Mouse (Mus musculus) embryonic facial prominence, embryonic 11.5 days (tissue): Measurements from ENCODE around the gene Ccnd1. TPM values are rescaled to one million over a fixed set of nuclear protein-coding genes. Genes with fewer than 3 reads are reported as not detected.

ENCODE experiments used
- ATAC-seq: fragments of 200-750 bp; cut with Nextera tagmentation; replicated peaks from 2 replicates; pipeline ENCODE4 v1.8.0; 2017; ENCODE audit warnings: low read depth; ENCODE audit not compliant: insufficient number of reproducible peaks, low FRiP score, low TSS enrichment
- DNase-seq: peaks from one replicate; pipeline ENCODE4 v3.0.0-alpha.2; 2015; ENCODE audit warnings: low spot score
- H3K27ac ChIP-seq: fragments of 300-500 bp; sonication (generic); replicated peaks from 2 replicates; pipeline ENCODE4 v1.5.1; 2014; ENCODE audit warnings: mild to moderate bottlenecking, low read depth, low read length, control low read depth
- H3K27me3 ChIP-seq: fragments of 300-500 bp; sonication (generic); 2 replicates; pipeline ENCODE4 v1.6.1; 2014; ENCODE audit warnings: mild to moderate bottlenecking, low read length, moderate library complexity, mixed read lengths; ENCODE audit not compliant: control insufficient read depth, insufficient read depth
- H3K36me3 ChIP-seq: fragments of 300-500 bp; sonication (generic); replicated peaks from 2 replicates; pipeline ENCODE4 v1.6.1; 2014; ENCODE audit warnings: low read depth, mild to moderate bottlenecking, low read length, moderate library complexity, mixed read lengths; ENCODE audit not compliant: control insufficient read depth, insufficient read depth
- H3K4me1 ChIP-seq: fragments of 300-500 bp; sonication (generic); 2 replicates; pipeline ENCODE4 v1.6.1; 2014; ENCODE audit warnings: low read length, mixed read lengths; ENCODE audit not compliant: control insufficient read depth, insufficient read depth
- H3K4me2 ChIP-seq: fragments of 300-500 bp; sonication (generic); 2 replicates; pipeline ENCODE4 v1.6.1; 2014; ENCODE audit warnings: low read depth, mild to moderate bottlenecking, control low read depth, low read length, moderate library complexity
- H3K4me3 ChIP-seq: fragments of 300-500 bp; sonication (generic); 2 replicates; pipeline ENCODE4 v1.5.1; 2014; ENCODE audit warnings: low read depth, low read length, control low read depth
- H3K9ac ChIP-seq: fragments of 300-500 bp; sonication (generic); replicated peaks from 2 replicates; pipeline ENCODE4 v1.6.1; 2014; ENCODE audit warnings: mild to moderate bottlenecking, control low read depth, low read length
- H3K9me3 ChIP-seq: fragments of 300-500 bp; sonication (generic); replicated peaks from 2 replicates; pipeline ENCODE4 v1.6.1; 2016; ENCODE audit warnings: mild to moderate bottlenecking, low read length, inconsistent platforms, mixed read lengths; ENCODE audit not compliant: control insufficient read depth
- WGBS: fragments of 180-500 bp; shearing (Covaris S2); extraction: QIAGEN DNeasy Blood & Tissue Kit; methylation state at CpG from one replicate; pipeline ENCODE4 v1.1.7; 2014; 5-methylcytosine and 5-hydroxymethylcytosine counted together
- polyA plus RNA-seq: library from polyadenylated mRNA; unstranded; fragments of >200 nt; fragmentation: Nextera tagmentation; extraction: Ambion mirVana; gene quantifications from 2 replicates; pipeline ENCODE4 v1.2.1, GENCODE M21; 2014

Gene Ccnd1
- polyA plus RNA-seq, 1 experiment from 2014 or later: 223 TPM

GRCm38 (mm10) chr7:144971769-144972168 is 32.0 kb upstream of the Ccnd1 start:
- no peak overlapping the region for H3K9ac ChIP-seq
- ATAC-seq: no peak
- H3K9me3 ChIP-seq: no peaks in the 10 kb centered on the region
- DNase-seq: no peak
- H3K4me2 ChIP-seq: no peak overlapping the region
- no peaks in the 10 kb centered on the region for H3K36me3 ChIP-seq
- H3K27me3 ChIP-seq: no peaks in the 10 kb centered on the region
- H3K4me1 ChIP-seq: no peaks in the 10 kb centered on the region
- H3K27ac ChIP-seq: no peak overlapping the region
- no peak overlapping the region for H3K4me3 ChIP-seq
- WGBS: 29% methylated on average over 2 of the region's 2 CpGs

GRCm38 (mm10) chr7:144970997-144971768 is 31.5 kb upstream of the Ccnd1 start:
- no peak overlapping the region for H3K4me3 ChIP-seq
- DNase-seq (no peak), ATAC-seq (no peak)
- H3K27ac ChIP-seq: no peak overlapping the region
- no peak overlapping the region for H3K4me2 ChIP-seq
- no peaks in the 10 kb centered on the region for H3K9me3 ChIP-seq
- no peaks in the 10 kb centered on the region for H3K27me3 ChIP-seq
- no peak overlapping the region for H3K9ac ChIP-seq
- no peaks in the 10 kb centered on the region for H3K36me3 ChIP-seq
- WGBS: 72% methylated on average over 8 of the region's 8 CpGs
- H3K4me1 ChIP-seq: no peaks in the 10 kb centered on the region

GRCm38 (mm10) chr7:144965893-144966292 is 26.2 kb upstream of the Ccnd1 start:
- no peaks in the 10 kb centered on the region for H3K27me3 ChIP-seq
- no peak overlapping the region for H3K4me2 ChIP-seq
- H3K4me1 ChIP-seq: no peaks in the 10 kb centered on the region
- no peaks in the 10 kb centered on the region for H3K9me3 ChIP-seq
- no peak overlapping the region for H3K4me3 ChIP-seq
- H3K9ac ChIP-seq: no peak overlapping the region
- no peak overlapping the region for H3K27ac ChIP-seq
- DNase-seq: no peak
- no peaks in the 10 kb centered on the region for H3K36me3 ChIP-seq
- 82% methylated on average over 5 of the region's 5 CpGs for WGBS
- no peak for ATAC-seq

GRCm38 (mm10) chr7:144964316-144964715 is 24.6 kb upstream of the Ccnd1 start:
- Histone ChIP-seq H3K4me3 (no peak overlapping the region), H3K36me3 (no peaks in the 10 kb centered on the region), H3K4me2 (no peak overlapping the region), H3K9ac (no peak overlapping the region), H3K27ac (no peak overlapping the region), H3K4me1 (no peaks in the 10 kb centered on the region), H3K9me3 (no peaks in the 10 kb centered on the region), H3K27me3 (no peaks in the 10 kb centered on the region)
- DNase-seq: no peak
- ATAC-seq: no peak
- 89% methylated on average over 4 of the region's 4 CpGs for WGBS

GRCm38 (mm10) chr7:144963911-144964310 is 24.2 kb upstream of the Ccnd1 start:
- Histone ChIP-seq H3K4me1 (peaks cover 2% of the 10 kb centered on the region; the same call in 1 of the 2 replicates), H3K27ac (no peak overlapping the region), H3K36me3 (no peaks in the 10 kb centered on the region), H3K9me3 (no peaks in the 10 kb centered on the region), H3K4me3 (no peak overlapping the region), H3K9ac (no peak overlapping the region), H3K4me2 (no peak overlapping the region), H3K27me3 (no peaks in the 10 kb centered on the region)
- ATAC-seq: no peak
- DNase-seq: no peak
- 98% methylated on average over 1 of the region's 1 CpGs for WGBS

GRCm38 (mm10) chr7:144958509-144959395 is 19.0 kb upstream of the Ccnd1 start:
- no peak overlapping the region for H3K4me3 ChIP-seq
- H3K9me3 ChIP-seq: no peaks in the 10 kb centered on the region
- H3K36me3 ChIP-seq: no peaks in the 10 kb centered on the region
- 0 out of 2 replicates have a peak, but pooled peaks have one; percentile 41 for ATAC-seq
- no peak overlapping the region for H3K27ac ChIP-seq
- no peak overlapping the region for H3K4me2 ChIP-seq
- 31% methylated on average over 12 of the region's 12 CpGs for WGBS
- DNase-seq: peak; percentile 62
- H3K4me1 ChIP-seq: peaks cover 3% of the 10 kb centered on the region; the same call in 1 of the 2 replicates
- no peak overlapping the region for H3K9ac ChIP-seq
- no peaks in the 10 kb centered on the region for H3K27me3 ChIP-seq

- Histone ChIP-seq H3K4me2 (peak overlapping the region; percentile 76), H3K27me3 (no peaks in the 10 kb centered on the region), H3K9ac (peak overlapping the region; percentile 67), H3K9me3 (no peaks in the 10 kb centered on the region), H3K4me3 (peak overlapping the region; percentile 36), H3K27ac (peak overlapping the region; percentile 86; the same call in 1 of the 2 replicates), H3K4me1 (no peaks in the 10 kb centered on the region), H3K36me3 (no peaks in the 10 kb centered on the region)
- DNase-seq (peak; percentile 95), ATAC-seq (no peak; the same call in 1 of the 2 replicates)
- under 1% methylated on average over 45 of the region's 45 CpGs for WGBS
Measured at GRCm38 (mm10) chr7:144943254-144943653, 3.5 kb upstream of the Ccnd1 start.

- WGBS: under 1% methylated on average over 20 of the region's 20 CpGs
- Histone ChIP-seq H3K4me3 (peak overlapping the region; percentile 36), H3K36me3 (no peaks in the 10 kb centered on the region), H3K4me2 (peak overlapping the region; percentile 76), H3K27ac (peak overlapping the region; percentile 86), H3K9ac (peak overlapping the region; percentile 67), H3K9me3 (no peaks in the 10 kb centered on the region), H3K4me1 (no peaks in the 10 kb centered on the region), H3K27me3 (no peaks in the 10 kb centered on the region)
- ATAC-seq (no peak), DNase-seq (peak; percentile 44)
Measured at GRCm38 (mm10) chr7:144942744-144943135, 3.0 kb upstream of the Ccnd1 start.
